Mouse (Mus musculus): ENCODE data around the gene D230025D16Rik. TPM values are rescaled to one million over a fixed set of nuclear protein-coding genes. Genes with fewer than 3 reads are reported as not detected.
A peak's percentile ranks its signal among the peaks of the same experiment; 100 is the strongest.

D230025D16Rik gene
- polyA plus RNA-seq, 1 experiment from 2014 or later, result 25.9 TPM

- peaks cover 100% of the 10 kb centered on the region for H3K27me3 ChIP-seq (replicated peaks; ENCODE audit: low read depth, poor library complexity, severe bottlenecking)
- peak within 1 kb of the TSS; percentile 76 for H3K4me3 ChIP-seq
- H3K9me3 ChIP-seq, result peaks cover 4% of the 10 kb centered on the region
- WGBS, result 1% methylated on average over 54 of the region's 54 CpGs
- DNase-seq (ENCODE audit: low spot score), result peak; percentile 83
- H3K4me1 ChIP-seq, result peaks cover 48% of the 10 kb centered on the region
- peak within 1 kb of the TSS; percentile 59; the same call in 1 of the 2 replicates for H3K27ac ChIP-seq (replicated peaks)
- no peaks in the 10 kb centered on the region for H3K36me3 ChIP-seq (replicated peaks)
Observed at GRCm38 (mm10) chr8:105264024-105264982, 39.4 kb downstream of the D230025D16Rik start, which contains the start of the genes Tradd and Fbxl8. Gene Tradd, minus strand, starts transcription at chr8:105264609. Gene Fbxl8, plus strand, starts transcription at chr8:105264648.

GRCm38 (mm10) chr8:105265128-105265527, 40.2 kb downstream of the D230025D16Rik start:
- H3K4me3 ChIP-seq, result peak overlapping the region; percentile 76
- H3K27me3 ChIP-seq (replicated peaks; ENCODE audit: low read depth, poor library complexity, severe bottlenecking), result peaks cover 100% of the 10 kb centered on the region
- peaks cover 4% of the 10 kb centered on the region for H3K9me3 ChIP-seq
- 15% methylated on average over 10 of the region's 10 CpGs for WGBS
- peaks cover 49% of the 10 kb centered on the region for H3K4me1 ChIP-seq
- no peak for DNase-seq (ENCODE audit: low spot score)
- no peaks in the 10 kb centered on the region for H3K36me3 ChIP-seq (replicated peaks)
- no peak overlapping the region for H3K27ac ChIP-seq (replicated peaks)

GRCm38 (mm10) chr8:105266775-105267174, 41.8 kb downstream of the D230025D16Rik start:
- Histone ChIP-seq H3K4me1 (peaks cover 59% of the 10 kb centered on the region), H3K36me3 (replicated peaks) (no peaks in the 10 kb centered on the region), H3K4me3 (no peak overlapping the region), H3K27ac (replicated peaks) (no peak overlapping the region), H3K27me3 (replicated peaks; ENCODE audit: low read depth, poor library complexity, severe bottlenecking) (peaks cover 100% of the 10 kb centered on the region), H3K9me3 (peaks cover 4% of the 10 kb centered on the region)
- 8% methylated on average over 13 of the region's 13 CpGs for WGBS
- DNase-seq (ENCODE audit: low spot score), result no peak

- Histone ChIP-seq H3K27ac (replicated peaks) (peak overlapping the region; percentile 37; the same call in 1 of the 2 replicates), H3K4me3 (peak overlapping the region; percentile 65)
- DNase-seq (ENCODE audit: low spot score), result peak; percentile 85
Observed at GRCm38 (mm10) chr8:105268342-105269074, 43.6 kb downstream of the D230025D16Rik start.

GRCm38 (mm10) chr8:105269075-105269458, 44.1 kb downstream of the D230025D16Rik start:
- Histone ChIP-seq H3K9me3 (peaks cover 4% of the 10 kb centered on the region), H3K4me1 (peaks cover 54% of the 10 kb centered on the region), H3K4me3 (peak overlapping the region; percentile 65), H3K27me3 (replicated peaks; ENCODE audit: low read depth, poor library complexity, severe bottlenecking) (peaks cover 100% of the 10 kb centered on the region), H3K27ac (replicated peaks) (peak overlapping the region; percentile 37; the same call in 1 of the 2 replicates), H3K36me3 (replicated peaks) (no peaks in the 10 kb centered on the region)
- no peak for DNase-seq (ENCODE audit: low spot score)
- under 1% methylated on average over 10 of the region's 10 CpGs for WGBS

More at GRCm38 (mm10) chr8:105268342-105269074, 43.6 kb downstream of the D230025D16Rik start:
- Histone ChIP-seq H3K36me3 (replicated peaks) (no peaks in the 10 kb centered on the region), H3K4me1 (peaks cover 59% of the 10 kb centered on the region), H3K27me3 (replicated peaks; ENCODE audit: low read depth, poor library complexity, severe bottlenecking) (peaks cover 100% of the 10 kb centered on the region), H3K9me3 (peaks cover 4% of the 10 kb centered on the region)
- under 1% methylated on average over 65 of the region's 65 CpGs for WGBS

- peaks cover 100% of the 10 kb centered on the region for H3K27me3 ChIP-seq (replicated peaks; ENCODE audit: low read depth, poor library complexity, severe bottlenecking)
- peak within 1 kb of the TSS; percentile 37; the same call in 1 of the 2 replicates for H3K27ac ChIP-seq (replicated peaks)
- H3K9me3 ChIP-seq, result peaks cover 4% of the 10 kb centered on the region
- peak within 1 kb of the TSS; percentile 65 for H3K4me3 ChIP-seq
- H3K4me1 ChIP-seq, result peaks cover 50% of the 10 kb centered on the region
- no peaks in the 10 kb centered on the region for H3K36me3 ChIP-seq (replicated peaks)
- WGBS, result under 1% methylated on average over 42 of the region's 42 CpGs
- peak; percentile 69 for DNase-seq (ENCODE audit: low spot score)
Observed at GRCm38 (mm10) chr8:105269461-105269947, 44.6 kb downstream of the D230025D16Rik start, which contains the start of gene Hsf4. Gene Hsf4, plus strand, starts transcription at chr8:105269801.

GRCm38 (mm10) chr8:105270101-105270915, 45.4 kb downstream of the D230025D16Rik start:
- peaks cover 43% of the 10 kb centered on the region for H3K4me1 ChIP-seq
- no peaks in the 10 kb centered on the region for H3K36me3 ChIP-seq (replicated peaks)
- peak; percentile 43 for DNase-seq (ENCODE audit: low spot score)
- H3K27ac ChIP-seq (replicated peaks), result no peak overlapping the region
- peak overlapping the region; percentile 65 for H3K4me3 ChIP-seq
- peaks cover 100% of the 10 kb centered on the region for H3K27me3 ChIP-seq (replicated peaks; ENCODE audit: low read depth, poor library complexity, severe bottlenecking)
- WGBS, result 2% methylated on average over 39 of the region's 39 CpGs
- H3K9me3 ChIP-seq, result peaks cover 4% of the 10 kb centered on the region

GRCm38 (mm10) chr8:105270916-105271186, 45.9 kb downstream of the D230025D16Rik start:
- Histone ChIP-seq H3K27me3 (replicated peaks; ENCODE audit: low read depth, poor library complexity, severe bottlenecking) (peaks cover 100% of the 10 kb centered on the region), H3K36me3 (replicated peaks) (no peaks in the 10 kb centered on the region), H3K4me1 (peaks cover 48% of the 10 kb centered on the region), H3K9me3 (peaks cover 4% of the 10 kb centered on the region), H3K27ac (replicated peaks) (no peak overlapping the region), H3K4me3 (0 out of 2 replicates have a peak overlapping the region, but pooled peaks have one; percentile 4)
- peak; percentile 35 for DNase-seq (ENCODE audit: low spot score)
- 2% methylated on average over 11 of the region's 11 CpGs for WGBS

GRCm38 (mm10) chr8:105275387-105275786, 50.4 kb downstream of the D230025D16Rik start:
- Histone ChIP-seq H3K36me3 (replicated peaks) (no peaks in the 10 kb centered on the region), H3K9me3 (no peaks in the 10 kb centered on the region), H3K4me1 (peaks cover 30% of the 10 kb centered on the region), H3K27ac (replicated peaks) (no peak overlapping the region), H3K4me3 (peak overlapping the region; percentile 55), H3K27me3 (replicated peaks; ENCODE audit: low read depth, poor library complexity, severe bottlenecking) (peaks cover 100% of the 10 kb centered on the region)
- 5% methylated on average over 11 of the region's 11 CpGs for WGBS
- no peak for DNase-seq (ENCODE audit: low spot score)

GRCm38 (mm10) chr8:105275840-105276239, 50.9 kb downstream of the D230025D16Rik start, which contains the start of gene Nol3:
Gene Nol3, plus strand, starts transcription at chr8:105276140.
- H3K27ac ChIP-seq (replicated peaks), result peak within 1 kb of the TSS; percentile 8; the same call in 1 of the 2 replicates
- H3K36me3 ChIP-seq (replicated peaks), result peaks cover 4% of the 10 kb centered on the region
- WGBS, result 5% methylated on average over 10 of the region's 10 CpGs

GRCm38 (mm10) chr8:105276292-105277120, 51.6 kb downstream of the D230025D16Rik start:
- H3K4me3 ChIP-seq, result peak overlapping the region; percentile 55
- H3K36me3 ChIP-seq (replicated peaks), result peaks cover 8% of the 10 kb centered on the region
- H3K9me3 ChIP-seq, result no peaks in the 10 kb centered on the region
- H3K27me3 ChIP-seq (replicated peaks; ENCODE audit: low read depth, poor library complexity, severe bottlenecking), result peaks cover 100% of the 10 kb centered on the region
- peak; percentile 72 for DNase-seq (ENCODE audit: low spot score)
- peaks cover 22% of the 10 kb centered on the region for H3K4me1 ChIP-seq
- WGBS, result 4% methylated on average over 30 of the region's 30 CpGs
- peak overlapping the region; percentile 8; the same call in 1 of the 2 replicates for H3K27ac ChIP-seq (replicated peaks)

More at GRCm38 (mm10) chr8:105275840-105276239, 50.9 kb downstream of the D230025D16Rik start, which contains the start of gene Nol3:
- no peak for DNase-seq (ENCODE audit: low spot score)
- Histone ChIP-seq H3K4me3 (peak within 1 kb of the TSS; percentile 55), H3K27me3 (replicated peaks; ENCODE audit: low read depth, poor library complexity, severe bottlenecking) (peaks cover 100% of the 10 kb centered on the region), H3K9me3 (no peaks in the 10 kb centered on the region), H3K4me1 (peaks cover 25% of the 10 kb centered on the region)

All from embryonic facial prominence, embryonic 10.5 days (tissue).